Mouse (Mus musculus) neural tube, embryonic 11.5 days (tissue): Measurements from ENCODE around the gene Ap1s1. TPM values are rescaled to one million over a fixed set of nuclear protein-coding genes. Genes with fewer than 3 reads are reported as not detected.

ENCODE experiments used
- ATAC-seq: fragments of 200-750 bp; cut with Nextera tagmentation; 2 replicates; pipeline ENCODE4 v1.8.0; 2017; ENCODE audit warnings: moderate number of reproducible peaks, mild to moderate bottlenecking, moderate TSS enrichment, moderate library complexity; ENCODE audit not compliant: insufficient read depth, low FRiP score, low TSS enrichment
- DNase-seq: peaks from one replicate; pipeline ENCODE4 v3.0.0-alpha.2; 2015; ENCODE audit warnings: low spot score
- H3K27ac ChIP-seq: fragments of 300-500 bp; sonication (generic); 2 replicates; pipeline ENCODE4 v1.5.1; 2014; ENCODE audit warnings: low read depth, mild to moderate bottlenecking, low read length
- H3K27me3 ChIP-seq: fragments of 300-500 bp; sonication (generic); 2 replicates; pipeline ENCODE4 v1.6.1; 2014; ENCODE audit warnings: mild to moderate bottlenecking, low read length, mixed read lengths; ENCODE audit not compliant: control insufficient read depth, insufficient read depth
- H3K36me3 ChIP-seq: fragments of 300-500 bp; sonication (generic); 2 replicates; pipeline ENCODE4 v1.6.1; 2014; ENCODE audit warnings: mild to moderate bottlenecking, low read length, moderate library complexity, mixed read lengths; ENCODE audit not compliant: control insufficient read depth, insufficient read depth
- H3K4me1 ChIP-seq: fragments of 300-500 bp; sonication (generic); 2 replicates; pipeline ENCODE4 v1.6.1; 2014; ENCODE audit warnings: low read length, mixed read lengths; ENCODE audit not compliant: control insufficient read depth, insufficient read depth
- H3K4me2 ChIP-seq: fragments of 300-500 bp; sonication (generic); 2 replicates; pipeline ENCODE4 v1.6.1; 2014; ENCODE audit warnings: low read depth, mild to moderate bottlenecking, moderate library complexity
- H3K4me3 ChIP-seq: fragments of 300-500 bp; sonication (generic); 2 replicates; pipeline ENCODE4 v1.5.1; 2014; ENCODE audit warnings: low read depth, low read length
- H3K9ac ChIP-seq: fragments of 300-500 bp; sonication (generic); 2 replicates; pipeline ENCODE4 v1.6.1; 2014; ENCODE audit warnings: mild to moderate bottlenecking, low read length
- H3K9me3 ChIP-seq: fragments of 300-500 bp; sonication (generic); 2 replicates; pipeline ENCODE4 v1.6.1; 2016; ENCODE audit warnings: low read length; ENCODE audit not compliant: control insufficient read depth
- whole genome bisulfite sequencing: fragments of 180-500 bp; shearing (Covaris S2); extraction: QIAGEN DNeasy Blood & Tissue Kit; methylation state at CpG from one replicate; pipeline ENCODE4 v1.1.7; 2014; 5-methylcytosine and 5-hydroxymethylcytosine counted together
- polyA plus RNA-seq: library from polyadenylated mRNA; unstranded; fragments of >200 nt; fragmentation: Nextera tagmentation; extraction: Ambion mirVana; gene quantifications from 2 replicates; pipeline ENCODE4 v1.2.1, GENCODE M21; 2014

The Ap1s1 gene
- polyA plus RNA-seq, 1 experiment from 2014 or later: 166 TPM

- ATAC-seq (no peak), DNase-seq (no peak)
- no peaks in the 10 kb centered on the region for H3K36me3 ChIP-seq
- no peak overlapping the region for H3K9ac ChIP-seq
- H3K27me3 ChIP-seq: no peaks in the 10 kb centered on the region
- H3K4me1 ChIP-seq: no peaks in the 10 kb centered on the region
- H3K9me3 ChIP-seq: no peaks in the 10 kb centered on the region
- no peak overlapping the region for H3K4me2 ChIP-seq
- H3K4me3 ChIP-seq: no peak overlapping the region
- 91% methylated on average over 7 of the region's 7 CpGs for WGBS
- H3K27ac ChIP-seq: no peak overlapping the region
Measured at GRCm38 (mm10) chr5:137054299-137054698, 8.4 kb upstream of the Ap1s1 start.

DNA sequence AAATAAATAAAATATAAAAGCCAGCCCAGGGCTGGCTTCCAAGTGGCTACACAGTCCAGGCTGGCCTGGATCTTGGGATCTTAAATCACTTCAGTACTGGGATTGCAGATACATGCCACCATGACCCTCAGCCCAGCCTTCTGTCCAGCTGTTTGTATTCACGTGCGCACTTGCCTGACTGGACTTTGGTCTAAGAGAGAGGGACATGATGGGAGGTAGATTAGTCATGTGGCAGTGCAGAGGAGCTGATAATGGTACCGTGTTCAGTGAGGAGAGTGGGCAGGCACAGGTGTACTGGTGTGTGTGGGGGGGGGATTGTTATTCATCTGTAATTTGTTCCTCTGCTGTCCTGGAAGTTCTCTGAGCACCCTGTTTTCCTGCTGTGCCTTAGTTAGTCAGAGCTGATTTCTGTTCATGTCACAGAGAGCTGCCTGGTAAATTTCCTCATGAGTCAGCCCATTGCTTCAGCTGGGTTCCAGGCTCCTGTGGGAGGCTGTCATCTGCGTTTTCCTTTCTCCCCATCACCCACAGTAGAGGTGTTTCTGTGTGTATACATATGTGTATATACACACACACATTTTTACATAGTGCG, 6.1 kb upstream of the Ap1s1 start:
- no peaks in the 10 kb centered on the region for H3K36me3 ChIP-seq
- no peak for ATAC-seq
- no peaks in the 10 kb centered on the region for H3K9me3 ChIP-seq
- WGBS: 89% methylated on average over 5 of the region's 5 CpGs
- H3K9ac ChIP-seq: no peak overlapping the region
- no peak for DNase-seq
- no peak overlapping the region for H3K27ac ChIP-seq
- H3K27me3 ChIP-seq: no peaks in the 10 kb centered on the region
- no peak overlapping the region for H3K4me2 ChIP-seq
- H3K4me3 ChIP-seq: no peak overlapping the region
- no peaks in the 10 kb centered on the region for H3K4me1 ChIP-seq

DNA sequence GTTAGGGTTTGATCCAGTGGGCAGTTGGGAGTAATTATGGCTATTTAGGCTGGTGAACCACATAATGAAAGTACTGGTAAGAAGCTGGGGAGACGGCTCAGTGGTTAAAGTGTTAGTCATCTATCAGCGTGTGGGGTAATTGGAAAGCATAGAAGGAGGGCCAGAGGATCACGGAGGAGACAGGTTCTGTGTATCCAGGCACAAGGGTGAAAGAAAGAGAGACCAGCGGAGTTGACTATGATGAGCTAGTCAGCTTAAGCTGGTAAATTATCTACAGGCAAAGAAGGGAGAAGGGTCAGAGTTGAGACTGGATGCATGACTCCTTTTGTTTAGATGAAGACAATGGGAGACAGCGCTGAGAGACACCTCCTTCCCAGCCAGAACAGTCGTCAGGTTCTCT, 5.2 kb upstream of the Ap1s1 start:
- H3K9me3 ChIP-seq: no peaks in the 10 kb centered on the region
- no peaks in the 10 kb centered on the region; the same call in 1 of the 2 replicates for H3K4me1 ChIP-seq
- ATAC-seq: no peak
- no peak for DNase-seq
- H3K4me3 ChIP-seq: no peak overlapping the region
- H3K27ac ChIP-seq: no peak overlapping the region
- H3K9ac ChIP-seq: no peak overlapping the region
- H3K36me3 ChIP-seq: no peaks in the 10 kb centered on the region
- H3K27me3 ChIP-seq: no peaks in the 10 kb centered on the region
- WGBS: 40% methylated on average over 6 of the region's 6 CpGs
- H3K4me2 ChIP-seq: no peak overlapping the region

DNA sequence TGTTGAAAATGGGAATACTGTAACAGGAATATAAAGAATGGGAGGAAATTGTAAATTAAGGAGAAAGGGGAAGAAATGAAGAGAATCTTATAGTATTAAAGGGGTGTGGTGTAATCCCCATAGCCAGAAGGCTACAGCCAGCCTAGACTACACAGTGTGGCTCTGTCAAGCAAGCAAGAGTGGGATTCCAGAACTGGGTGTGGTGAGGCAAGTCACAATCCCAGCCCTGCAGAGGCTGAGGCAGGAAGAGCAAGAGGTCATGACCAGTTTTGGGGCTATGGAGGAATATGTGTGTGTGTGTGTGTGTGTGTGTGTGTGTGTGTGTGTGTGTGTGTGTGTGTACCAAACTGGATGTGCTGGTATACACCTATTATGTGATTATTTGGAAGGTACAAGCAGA, 1.1 kb upstream of the Ap1s1 start:
- Histone ChIP-seq H3K9ac (no peak overlapping the region), H3K27ac (no peak overlapping the region), H3K9me3 (no peaks in the 10 kb centered on the region), H3K4me2 (no peak overlapping the region), H3K27me3 (no peaks in the 10 kb centered on the region), H3K36me3 (no peaks in the 10 kb centered on the region; the same call in 1 of the 2 replicates), H3K4me3 (no peak overlapping the region), H3K4me1 (peaks cover 5% of the 10 kb centered on the region)
- DNase-seq: no peak
- no peak for ATAC-seq

DNA sequence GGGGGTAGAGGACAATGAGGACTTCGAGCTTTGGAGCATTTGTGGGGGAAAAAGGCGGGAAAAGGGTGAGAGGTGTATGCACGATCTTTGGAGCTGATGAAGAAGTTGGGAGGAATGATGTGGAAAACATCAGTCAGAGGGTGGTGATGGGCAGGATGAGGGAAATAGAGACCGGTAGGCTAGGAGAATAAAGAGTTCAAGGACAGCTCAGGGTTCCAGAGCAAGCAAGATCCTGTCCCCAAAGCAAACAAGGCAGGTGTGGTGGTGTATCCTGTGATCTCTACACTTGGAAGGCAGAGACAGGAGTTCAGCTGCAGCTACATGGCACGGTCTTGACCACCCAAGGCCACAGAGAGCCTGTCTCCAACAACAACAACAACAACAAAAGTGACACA, 386 bp upstream of the Ap1s1 start:
- 0 out of 2 replicates have a peak overlapping the region, but pooled peaks have one; percentile 8 for H3K9ac ChIP-seq
- WGBS: 28% methylated on average over 5 of the region's 5 CpGs
- H3K4me1 ChIP-seq: peaks cover 5% of the 10 kb centered on the region
- peaks cover 1% of the 10 kb centered on the region for H3K36me3 ChIP-seq
- peak overlapping the region; percentile 21 for H3K4me2 ChIP-seq
- no peaks in the 10 kb centered on the region for H3K9me3 ChIP-seq
- H3K4me3 ChIP-seq: peak overlapping the region; percentile 48; the same call in 1 of the 2 replicates
- no peaks in the 10 kb centered on the region for H3K27me3 ChIP-seq
- DNase-seq (no peak), ATAC-seq (no peak; the same call in 1 of the 2 replicates)
- no peak overlapping the region for H3K27ac ChIP-seq

DNA sequence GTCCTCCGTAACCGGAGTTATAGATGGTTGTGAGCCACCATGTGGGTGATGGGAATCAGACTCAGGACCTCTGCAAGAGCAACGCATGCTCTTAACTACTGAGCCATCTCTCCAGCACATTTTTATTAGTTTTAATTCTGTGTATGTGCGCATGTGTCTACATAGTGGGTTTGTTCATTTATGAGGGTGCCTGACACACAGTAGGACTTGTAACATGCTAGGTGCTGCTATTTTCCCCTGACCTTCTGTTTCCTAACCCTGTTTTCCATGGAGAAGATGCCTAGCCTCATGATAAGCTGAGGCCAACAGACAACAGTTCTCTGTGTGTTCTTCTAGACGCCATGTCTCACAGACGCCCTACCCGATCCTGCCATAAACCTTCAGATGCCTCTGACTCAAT, 1.9 kb downstream of the Ap1s1 start:
- 96% methylated on average over 7 of the region's 7 CpGs for WGBS
- no peak overlapping the region for H3K9ac ChIP-seq

DNA sequence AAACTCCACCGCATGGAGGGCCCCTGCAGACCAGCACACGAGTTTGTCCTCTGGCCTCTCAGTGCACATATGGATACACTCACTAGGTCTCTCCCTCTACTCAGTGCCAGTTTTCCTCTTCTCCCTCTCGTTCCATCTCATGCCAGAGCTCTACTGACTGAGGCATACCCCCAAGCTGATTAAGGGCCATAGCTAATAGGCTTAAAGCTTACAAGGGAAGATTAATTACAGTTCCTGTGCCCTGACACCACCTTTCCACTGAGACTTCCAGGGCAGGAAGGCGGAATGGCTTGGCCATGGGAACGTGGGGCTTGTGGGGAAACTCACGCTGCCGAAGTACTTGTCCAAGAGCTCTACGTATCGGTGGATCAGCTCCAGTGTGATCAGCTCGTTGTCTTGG, 4.5 kb downstream of the Ap1s1 start:
- Histone ChIP-seq H3K27me3 (no peaks in the 10 kb centered on the region), H3K36me3 (peaks cover 8% of the 10 kb centered on the region), H3K27ac (no peak overlapping the region), H3K9me3 (no peaks in the 10 kb centered on the region), H3K4me1 (peaks cover 5% of the 10 kb centered on the region), H3K9ac (no peak overlapping the region), H3K4me3 (no peak overlapping the region), H3K4me2 (no peak overlapping the region)
- 89% methylated on average over 10 of the region's 10 CpGs for WGBS
- no peak for DNase-seq
- no peak for ATAC-seq

More for the DNA sequence above, 1.9 kb downstream of the Ap1s1 start:
- no peak overlapping the region for H3K27ac ChIP-seq
- H3K9me3 ChIP-seq: no peaks in the 10 kb centered on the region
- DNase-seq (no peak), ATAC-seq (no peak)
- H3K36me3 ChIP-seq: peaks cover 7% of the 10 kb centered on the region
- H3K4me2 ChIP-seq: no peak overlapping the region
- H3K27me3 ChIP-seq: no peaks in the 10 kb centered on the region
- peaks cover 5% of the 10 kb centered on the region for H3K4me1 ChIP-seq
- no peak overlapping the region for H3K4me3 ChIP-seq

GRCm38 (mm10) chr5:137039453-137039852, 6.5 kb downstream of the Ap1s1 start:
- Histone ChIP-seq H3K36me3 (peaks cover 8% of the 10 kb centered on the region), H3K4me2 (no peak overlapping the region), H3K9ac (no peak overlapping the region), H3K27me3 (no peaks in the 10 kb centered on the region), H3K27ac (no peak overlapping the region), H3K4me3 (no peak overlapping the region), H3K9me3 (no peaks in the 10 kb centered on the region), H3K4me1 (no peaks in the 10 kb centered on the region)
- 92% methylated on average over 10 of the region's 10 CpGs for WGBS
- DNase-seq: no peak
- no peak for ATAC-seq

DNA sequence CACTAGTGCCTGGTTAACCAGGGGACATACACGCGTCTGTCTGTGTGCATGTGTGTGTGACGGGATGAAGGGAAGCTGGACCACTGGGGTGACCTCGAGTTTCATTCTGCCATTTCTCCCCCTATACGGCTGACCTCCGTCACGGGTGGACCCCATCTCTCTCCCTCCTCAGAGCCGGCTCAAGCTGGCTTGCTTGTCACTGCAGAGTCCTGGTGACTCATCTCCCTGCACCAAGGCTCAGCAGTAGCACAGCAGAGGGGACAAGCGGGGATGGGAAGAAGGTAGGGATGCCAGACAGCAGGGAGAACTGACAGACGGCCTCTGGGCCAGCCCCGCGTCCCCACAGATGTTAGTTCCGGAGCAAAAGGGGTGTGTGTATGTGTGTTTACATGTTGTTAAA, 9.7 kb downstream of the Ap1s1 start:
- no peak for DNase-seq
- no peak overlapping the region for H3K4me3 ChIP-seq
- H3K9me3 ChIP-seq: no peaks in the 10 kb centered on the region
- no peak for ATAC-seq
- no peak overlapping the region for H3K27ac ChIP-seq
- H3K9ac ChIP-seq: no peak overlapping the region
- peaks cover 11% of the 10 kb centered on the region for H3K4me1 ChIP-seq
- peaks cover 13% of the 10 kb centered on the region for H3K27me3 ChIP-seq
- H3K4me2 ChIP-seq: no peak overlapping the region
- 87% methylated on average over 13 of the region's 13 CpGs for WGBS
- H3K36me3 ChIP-seq: peaks cover 6% of the 10 kb centered on the region
